Mouse (Mus musculus): ENCODE measurements around the gene Zfp462.

Zfp462 gene

DNA sequence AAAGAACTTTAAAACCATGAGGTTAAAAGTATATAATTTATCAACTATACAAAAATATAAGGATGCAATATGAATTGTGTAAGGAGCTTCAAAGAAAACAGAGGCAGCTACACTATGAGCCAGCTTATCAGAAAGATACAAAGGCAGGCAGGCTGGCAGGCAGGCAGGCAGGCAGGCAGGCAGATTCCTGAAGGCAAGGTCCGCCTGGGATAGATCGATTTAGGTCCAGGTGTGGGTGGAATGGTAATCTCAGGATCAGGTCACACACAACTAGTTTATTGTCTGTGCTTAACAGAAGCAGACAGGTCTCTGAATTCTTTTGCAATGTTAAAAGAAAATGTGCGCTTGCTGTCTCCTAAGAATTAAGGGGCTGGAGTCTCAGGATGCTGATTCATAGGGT lies 158.7 kb downstream of the Zfp462 start:
- in situ Hi-C loops (cut with MboI, MseI): no loop called here

DNA sequence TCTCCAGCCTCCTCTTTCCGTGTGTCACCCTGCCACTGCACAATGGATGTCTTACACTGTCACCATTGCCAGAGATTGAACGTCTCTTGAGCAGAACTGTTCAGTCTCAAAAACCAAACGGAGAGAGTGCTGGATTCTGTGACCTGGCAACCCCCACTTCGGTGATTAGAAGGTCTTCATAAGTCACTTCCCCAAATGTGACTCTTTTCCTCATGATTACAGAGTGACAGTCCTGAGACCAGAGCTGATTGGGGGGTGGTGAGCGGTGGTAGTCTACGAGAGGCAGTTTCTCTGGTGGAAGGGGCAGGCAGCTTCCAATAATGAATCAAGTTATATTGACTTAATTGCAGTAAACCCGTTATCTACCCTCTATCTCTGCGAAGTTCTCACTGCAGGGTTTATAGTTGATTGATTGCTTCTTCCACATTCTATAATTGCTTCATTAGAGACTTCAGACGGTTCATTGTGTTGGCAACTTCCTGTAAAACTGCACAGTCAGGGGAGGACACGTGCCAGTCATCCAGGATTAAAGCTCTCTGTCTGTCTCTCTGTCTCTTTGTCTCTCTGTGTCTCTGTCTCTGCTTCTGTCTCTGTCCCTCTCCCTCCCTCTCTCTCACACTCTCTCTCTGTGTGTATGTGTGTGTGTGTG lies 173.1 kb downstream of the Zfp462 start:
- in situ Hi-C loops (cut with MboI, MseI): no loop called here

DNA sequence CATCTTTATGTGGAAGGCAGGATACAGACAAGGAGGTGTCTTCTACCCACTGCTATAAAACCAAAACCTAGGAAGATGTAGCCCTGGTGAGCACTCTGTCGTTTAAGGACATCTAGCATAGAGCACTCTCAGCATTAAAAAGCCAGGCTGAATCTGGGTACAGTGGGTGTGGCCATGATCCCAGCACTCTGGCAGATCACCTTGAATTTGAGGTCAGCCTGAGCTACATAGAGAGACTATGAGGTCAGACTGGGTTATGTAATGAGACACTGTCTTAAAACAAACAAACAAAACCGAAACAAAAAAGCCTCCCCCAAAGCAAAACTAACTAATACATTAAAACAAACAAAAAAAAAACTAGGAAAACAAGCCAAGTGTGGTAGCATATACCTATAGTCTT lies 176.3 kb downstream of the Zfp462 start:
- in situ Hi-C loops (cut with MboI, MseI): no loop called here

DNA sequence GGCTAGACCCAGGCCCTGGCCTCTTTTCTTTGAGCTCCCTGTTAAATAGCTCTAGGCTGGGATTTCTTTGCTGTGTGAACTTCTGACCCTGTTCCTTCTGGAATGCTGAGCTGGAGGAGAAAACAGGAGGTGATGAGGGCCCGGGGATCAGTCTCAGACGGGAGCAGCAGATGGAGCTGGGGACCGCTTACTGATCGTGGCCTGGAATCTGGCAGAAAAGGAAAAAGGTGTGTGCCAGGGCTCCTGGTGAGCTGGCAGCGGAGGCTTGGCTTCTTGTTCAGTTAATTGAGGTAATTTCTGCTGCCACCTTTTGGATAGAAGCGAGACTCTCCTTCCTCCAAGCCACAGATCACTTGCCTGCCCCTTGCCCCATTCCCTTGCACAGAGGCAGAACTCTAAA lies 177.1 kb downstream of the Zfp462 start:
- in situ Hi-C loops (cut with MboI, MseI): no loop called here

DNA sequence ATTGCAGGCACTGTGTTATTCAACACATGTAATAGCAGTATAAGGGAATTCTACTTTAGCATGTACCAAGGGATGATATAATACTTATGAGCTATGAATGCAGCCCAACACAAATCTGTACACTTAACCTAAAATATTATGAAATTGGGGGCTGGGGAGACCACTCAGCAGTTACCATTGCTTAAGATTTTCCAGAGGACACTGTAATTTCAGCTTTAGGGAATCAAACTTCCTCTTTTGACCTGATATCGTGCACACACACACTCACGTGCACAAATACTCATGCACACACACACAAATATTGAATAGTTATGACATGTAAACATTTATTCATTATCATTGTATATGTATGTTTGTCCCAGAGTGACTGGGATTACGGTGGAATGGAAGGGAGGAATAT lies 179.3 kb downstream of the Zfp462 start:
- in situ Hi-C loops (cut with MboI, MseI): no loop called here

DNA sequence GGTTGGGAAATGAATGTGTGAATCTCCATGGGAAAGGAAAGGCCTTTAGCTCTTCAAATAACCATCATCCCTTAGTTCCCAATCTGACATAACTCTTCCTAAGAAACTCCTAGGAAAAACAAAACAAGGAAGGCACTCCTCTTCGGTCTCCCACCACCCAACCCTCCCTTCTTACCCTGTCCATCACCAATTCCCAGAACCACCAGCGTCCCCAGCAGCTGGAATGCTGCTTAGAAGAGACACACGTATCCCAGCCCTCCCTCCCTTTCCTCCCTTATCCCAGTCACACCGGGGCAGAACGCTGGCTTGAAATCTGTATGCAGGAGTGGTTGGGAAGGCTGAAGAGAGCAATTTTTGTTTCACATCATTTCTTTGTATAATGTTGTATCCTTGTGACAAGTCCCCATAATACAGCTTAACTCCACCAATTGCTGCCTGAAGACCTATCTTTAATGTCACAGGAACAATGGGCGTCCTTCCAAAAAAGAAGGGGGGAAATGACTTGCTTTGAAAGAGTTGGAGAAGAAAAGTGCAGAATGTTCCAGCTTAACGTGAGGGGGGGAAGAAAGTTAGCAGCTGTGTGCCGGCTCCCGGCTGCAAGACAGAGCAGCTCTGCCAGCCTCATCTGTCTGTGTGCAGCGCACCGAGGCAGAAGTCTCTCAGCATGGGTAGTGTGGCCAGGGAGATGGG lies 180.3 kb downstream of the Zfp462 start:
- in situ Hi-C loops (cut with MboI, MseI): no loop called here

DNA sequence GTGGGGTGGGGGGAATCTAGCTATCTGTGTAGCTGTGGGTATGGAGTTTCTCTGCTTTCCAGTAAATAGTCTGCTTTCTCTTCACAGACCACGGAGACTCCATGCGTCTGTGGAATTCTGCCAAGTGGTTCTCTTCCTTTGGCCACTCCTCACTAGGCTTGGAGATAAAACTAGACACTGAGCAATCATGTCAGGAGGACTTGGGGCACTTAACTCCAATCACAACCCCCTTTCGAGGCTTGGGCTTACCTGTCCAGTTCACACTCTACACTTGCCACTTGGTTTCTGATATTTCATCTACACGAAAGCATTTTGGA lies 180.8 kb downstream of the Zfp462 start:
- in situ Hi-C loops (cut with MboI, MseI): no loop called here

DNA sequence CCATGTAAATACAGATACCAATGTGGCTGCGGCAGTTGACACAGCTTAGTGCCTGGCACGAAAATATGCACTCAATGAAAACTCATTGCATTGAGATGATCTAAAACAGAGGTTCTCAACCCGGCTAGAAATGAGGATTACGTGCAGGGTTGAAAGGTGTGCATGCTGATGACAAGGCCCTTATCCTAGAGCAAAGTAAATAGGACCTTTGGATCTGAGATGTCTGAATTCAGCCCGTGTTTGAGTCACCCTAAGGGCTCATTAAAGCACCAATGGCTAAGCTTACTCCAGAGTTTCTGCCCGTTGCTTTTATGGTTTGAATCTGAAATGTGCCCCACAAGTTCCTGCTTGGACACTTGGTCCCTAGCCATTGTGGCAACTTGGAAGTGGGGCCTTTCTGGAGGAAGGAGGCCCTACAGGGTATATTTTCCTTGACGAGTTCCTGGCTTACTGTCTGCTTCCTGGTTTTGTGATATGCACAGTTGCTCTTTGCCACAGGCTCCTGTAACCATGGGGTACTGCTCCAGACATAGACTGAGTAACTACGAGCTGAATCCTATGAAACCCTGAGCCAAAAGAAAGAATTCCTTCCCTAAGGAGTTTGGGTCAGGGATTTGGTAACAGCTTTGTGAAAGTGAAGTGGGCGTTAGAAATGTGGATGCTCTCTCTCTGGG lies 182.5 kb downstream of the Zfp462 start:
- in situ Hi-C loops (cut with MboI, MseI): no loop called here

DNA sequence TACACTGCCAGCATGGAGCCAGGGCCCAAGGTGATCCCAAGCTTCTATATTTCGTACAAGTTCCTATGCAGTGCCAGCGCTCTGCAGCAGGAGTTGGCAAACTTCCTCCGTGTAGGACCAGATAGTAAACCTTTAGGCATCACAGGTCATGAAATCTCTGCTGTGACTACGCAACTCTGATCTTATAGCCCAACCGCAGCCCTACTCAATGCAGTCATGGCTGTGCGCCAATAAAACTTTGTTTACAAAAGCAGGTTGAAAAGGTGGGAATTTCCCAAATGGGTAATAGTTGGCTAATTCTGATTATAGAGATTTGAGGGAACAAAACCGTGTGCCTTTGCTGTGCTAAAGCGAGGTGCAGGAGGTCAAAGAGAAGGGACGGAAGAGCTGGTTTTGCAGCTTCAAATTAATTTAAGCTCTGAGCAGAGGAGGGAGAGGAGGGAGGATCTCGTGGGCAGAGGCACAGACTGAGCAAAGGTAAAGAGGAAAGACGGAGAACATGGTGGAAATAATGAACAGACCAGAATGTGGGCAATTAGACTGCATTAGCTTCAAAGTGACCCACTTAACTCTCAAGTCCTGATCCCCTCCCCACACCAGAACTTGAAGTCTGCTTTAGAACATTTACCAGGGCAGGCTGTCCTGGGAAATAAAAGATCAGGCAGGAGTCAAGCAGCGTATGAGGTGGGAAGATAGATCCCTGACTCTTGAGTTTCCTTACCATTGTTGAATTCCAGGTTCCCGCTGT lies 183.4 kb downstream of the Zfp462 start:
- in situ Hi-C loops (cut with MboI, MseI): no loop called here
